Mouse (Mus musculus): Measurements from ENCODE around the gene Chkb. TPM values are rescaled to one million over a fixed set of nuclear protein-coding genes. Genes with fewer than 3 reads are reported as not detected.

The Chkb gene
- total and polyA plus RNA-seq, 3 experiments: 21.1 to 31.8 (median 26.4) TPM

- Histone ChIP-seq H3K36me3 (replicated peaks in 1 of 2; ENCODE audit: control insufficient read depth in 1 of 2, insufficient read depth in 1 of 2, low read length in 1 of 2) (no peaks in the 10 kb centered on the region), H3K27me3 (replicated peaks) (peaks cover 44% of the 10 kb centered on the region), H3K4me3 (replicated peaks in 1 of 3; ENCODE audit: low read depth in 2 of 3, low read length in 2 of 3, poor library complexity in 1 of 3) (no peak overlapping the region), H3K4me1 (ENCODE audit: control insufficient read depth in 1 of 2, insufficient read depth in 2 of 2) (no peaks in the 10 kb centered on the region), H3K79me2 (replicated peaks; ENCODE audit: control insufficient read depth, extremely low read depth, insufficient read depth, poor library complexity, severe bottlenecking) (no peaks in the 10 kb centered on the region), H3K27ac (ENCODE audit: insufficient read depth, low read depth) (no peak overlapping the region), H3K9me3 (replicated peaks; ENCODE audit: low read length) (no peaks in the 10 kb centered on the region), H3K9ac (ENCODE audit: insufficient read depth, low read depth) (no peak overlapping the region), H3K4me2 (ENCODE audit: insufficient read depth, low read depth, poor library complexity, severe bottlenecking) (no peak overlapping the region)
- DNase-seq (ENCODE audit: extremely low read depth): no peak
- no peak for TF ChIP-seq SMC3 (IDR thresholded peaks at IDR 0.05; ENCODE audit: low read depth, low read length)
- no peak for TF ChIP-seq MEF2A (IDR thresholded peaks at IDR 0.05; ENCODE audit: borderline replicate concordance, low read depth, low read length)
- no peak for TF ChIP-seq BHLHE40 (IDR thresholded peaks at IDR 0.05; ENCODE audit: low read depth, low read length)
- no peak for TF ChIP-seq NRF1 (IDR thresholded peaks at IDR 0.05; ENCODE audit: low read depth, low read length)
- in situ Hi-C loops (cut with MboI; ENCODE audit: low pct_ligation_motif_present, low pct_unique_long_range_greater_than_20kb, low sequenced_read_pairs) (no loop called here), dilution Hi-C loops (cut with MboI; ENCODE audit: extremely low pct_ligation_motif_present, extremely low pct_unique_long_range_greater_than_20kb, low sequenced_read_pairs) (no loop called here)
These were observed 35.3 kb upstream of the Chkb start for GRCm38 (mm10) chr15:89465052-89465451.

- peak; percentile 33 for DNase-seq (ENCODE audit: extremely low read depth)
- Histone ChIP-seq H3K9me3 (replicated peaks; ENCODE audit: low read length) (no peaks in the 10 kb centered on the region), H3K4me2 (ENCODE audit: insufficient read depth, low read depth, poor library complexity, severe bottlenecking) (no peak overlapping the region), H3K9ac (ENCODE audit: insufficient read depth, low read depth) (no peak overlapping the region), H3K79me2 (replicated peaks; ENCODE audit: control insufficient read depth, extremely low read depth, insufficient read depth, poor library complexity, severe bottlenecking) (no peaks in the 10 kb centered on the region), H3K4me3 (replicated peaks in 1 of 3; ENCODE audit: low read depth in 2 of 3, low read length in 2 of 3, poor library complexity in 1 of 3) (no peak overlapping the region), H3K27ac (ENCODE audit: insufficient read depth, low read depth) (no peak overlapping the region), H3K27me3 (replicated peaks) (peaks cover 55% of the 10 kb centered on the region), H3K36me3 (replicated peaks in 1 of 2; ENCODE audit: control insufficient read depth in 1 of 2, insufficient read depth in 1 of 2, low read length in 1 of 2) (no peaks in the 10 kb centered on the region), H3K4me1 (ENCODE audit: control insufficient read depth in 1 of 2, insufficient read depth in 2 of 2) (peaks cover 3 to 5% of the 10 kb centered on the region in 2 experiments)
- dilution Hi-C loops (cut with MboI; ENCODE audit: extremely low pct_ligation_motif_present, extremely low pct_unique_long_range_greater_than_20kb, low sequenced_read_pairs): no loop called here
- TF ChIP-seq TBP (conservative IDR thresholded peaks at IDR 0.05; ENCODE audit: low read depth, low read length) (peak; percentile 86), ELF1 (IDR thresholded peaks at IDR 0.05; ENCODE audit: low read depth, low read length) (no peak), POLR2A (IDR thresholded peaks at IDR 0.05; ENCODE audit: low read depth, low read length) (peak; percentile 69), CTCF (conservative IDR thresholded peaks at IDR 0.05 in 1 of 2, IDR thresholded peaks at IDR 0.05 in 1 of 2; ENCODE audit: low read depth in 2 of 2, low read length in 2 of 2) (peak in 1 of 2 experiments; percentile 53; a peak in 2 of 4 replicates), SMC3 (IDR thresholded peaks at IDR 0.05; ENCODE audit: low read depth, low read length) (peak; percentile 23), RAD21 (IDR thresholded peaks at IDR 0.05; ENCODE audit: low read depth, low read length) (peak; percentile 38), POLR2AphosphoS2 (IDR thresholded peaks at IDR 0.05; ENCODE audit: low read depth, low read length) (no peak), NELFE (IDR thresholded peaks at IDR 0.05; ENCODE audit: low read depth, low read length) (0 out of 2 replicates have a peak, but pooled peaks have one; percentile 17)
- in situ Hi-C loops (cut with MboI; ENCODE audit: low pct_ligation_motif_present, low pct_unique_long_range_greater_than_20kb, low sequenced_read_pairs): no loop called here
These were observed 33.9 kb upstream of the Chkb start for GRCm38 (mm10) chr15:89463334-89464235.

DNA sequence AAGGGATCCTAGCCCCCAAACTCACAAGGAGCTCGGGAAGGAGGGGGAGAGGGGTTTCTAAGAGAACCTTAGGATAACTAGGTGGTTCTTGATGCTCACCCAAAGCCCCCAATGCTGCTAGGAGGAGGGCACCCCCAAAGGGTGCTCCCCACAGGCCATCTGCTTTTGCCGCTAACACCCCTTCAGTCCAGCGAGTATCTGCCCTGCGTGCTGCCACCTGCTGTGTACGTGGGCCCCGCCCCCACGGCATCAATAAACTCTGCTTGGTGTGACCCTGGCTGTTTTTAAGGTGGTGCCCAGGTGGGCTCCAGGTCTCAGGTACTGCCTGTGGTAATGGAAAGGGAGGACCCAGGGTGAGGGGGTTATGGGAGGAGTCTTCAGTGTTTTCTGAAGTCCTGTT is 32.5 kb upstream of the Chkb start:
- DNase-seq (ENCODE audit: extremely low read depth): no peak
- Histone ChIP-seq H3K36me3 (replicated peaks in 1 of 2; ENCODE audit: control insufficient read depth in 1 of 2, insufficient read depth in 1 of 2, low read length in 1 of 2) (no peaks in the 10 kb centered on the region), H3K4me2 (ENCODE audit: insufficient read depth, low read depth, poor library complexity, severe bottlenecking) (no peak overlapping the region), H3K9me3 (replicated peaks; ENCODE audit: low read length) (no peaks in the 10 kb centered on the region), H3K79me2 (replicated peaks; ENCODE audit: control insufficient read depth, extremely low read depth, insufficient read depth, poor library complexity, severe bottlenecking) (no peaks in the 10 kb centered on the region), H3K9ac (ENCODE audit: insufficient read depth, low read depth) (no peak overlapping the region), H3K27ac (ENCODE audit: insufficient read depth, low read depth) (no peak overlapping the region), H3K4me3 (replicated peaks in 1 of 3; ENCODE audit: low read depth in 2 of 3, low read length in 2 of 3, poor library complexity in 1 of 3) (no peak overlapping the region), H3K27me3 (replicated peaks) (peaks cover 66% of the 10 kb centered on the region), H3K4me1 (ENCODE audit: control insufficient read depth in 1 of 2, insufficient read depth in 2 of 2) (peaks cover 3 to 5% of the 10 kb centered on the region in 2 experiments)
- dilution Hi-C loops (cut with MboI; ENCODE audit: extremely low pct_ligation_motif_present, extremely low pct_unique_long_range_greater_than_20kb, low sequenced_read_pairs) (no loop called here), in situ Hi-C loops (cut with MboI; ENCODE audit: low pct_ligation_motif_present, low pct_unique_long_range_greater_than_20kb, low sequenced_read_pairs) (no loop called here)
- TF ChIP-seq CHD2 (IDR thresholded peaks at IDR 0.05; ENCODE audit: low read length) (no peak), SMC3 (IDR thresholded peaks at IDR 0.05; ENCODE audit: low read depth, low read length) (no peak), SIN3A (IDR thresholded peaks at IDR 0.05; ENCODE audit: low read length) (no peak), MEF2A (IDR thresholded peaks at IDR 0.05; ENCODE audit: borderline replicate concordance, low read depth, low read length) (no peak), ZKSCAN1 (IDR thresholded peaks at IDR 0.05; ENCODE audit: borderline replicate concordance, low read depth, low read length) (no peak), HCFC1 (IDR thresholded peaks at IDR 0.05; ENCODE audit: low read depth, low read length) (no peak), POLR2A (IDR thresholded peaks at IDR 0.05; ENCODE audit: low read depth, low read length) (no peak), IRF4 (IDR thresholded peaks at IDR 0.05; ENCODE audit: low read depth, low read length) (no peak), JUN (IDR thresholded peaks at IDR 0.05; ENCODE audit: insufficient read depth, low read depth, low read length) (no peak), CHD1 (IDR thresholded peaks at IDR 0.05; ENCODE audit: low read depth, low read length) (no peak), MXI1 (IDR thresholded peaks at IDR 0.05; ENCODE audit: low read depth, low read length) (no peak), ZMIZ1 (IDR thresholded peaks at IDR 0.05; ENCODE audit: low read depth, low read length) (no peak), UBTF (IDR thresholded peaks at IDR 0.05; ENCODE audit: low read depth, low read length) (no peak), BHLHE40 (IDR thresholded peaks at IDR 0.05; ENCODE audit: low read depth, low read length) (no peak), RCOR1 (conservative IDR thresholded peaks at IDR 0.05; ENCODE audit: low read depth, low read length) (no peak), E2F4 (IDR thresholded peaks at IDR 0.05; ENCODE audit: insufficient replicate concordance, low read depth, low read length) (no peak)

All from CH12.LX (cell line).